Mouse (Mus musculus): ENCODE data around the gene Dscaml1. TPM values are rescaled to one million over a fixed set of nuclear protein-coding genes. Genes with fewer than 3 reads are reported as not detected.

The Dscaml1 gene
- total RNA-seq, 2 experiments from 2014 or later = 42.5 to 64.6 TPM

- no peak for DNase-seq (ENCODE audit: low spot score in 2 of 2)
- intact Hi-C loops (cut with DNase I) = loop anchor here (5.0 kb wide), 1 partner anchor 417 kb away; the partner anchor contains the start of gene Cep164
These were observed 16.2 kb upstream of the Dscaml1 start for GRCm38 (mm10) chr9:45410193-45410592.

GRCm38 (mm10) chr9:45410614-45411013 is 15.8 kb upstream of the Dscaml1 start:
- no peak for DNase-seq (ENCODE audit: low spot score in 2 of 2)
- intact Hi-C loops (cut with DNase I) = loop anchor here (5.0 kb wide), 1 partner anchor 417 kb away; the partner anchor contains the start of gene Cep164

- DNase-seq (ENCODE audit: low spot score in 2 of 2) = no peak
- intact Hi-C loops (cut with DNase I) = loop anchor here (5.0 kb wide), 1 partner anchor 416 kb away; the partner anchor contains the start of gene Cep164
These were observed 15.3 kb upstream of the Dscaml1 start for GRCm38 (mm10) chr9:45411111-45411510.

- no peak for DNase-seq (ENCODE audit: low spot score in 2 of 2)
- intact Hi-C loops (cut with DNase I) = loop anchor here (5.0 kb wide), 1 partner anchor 415 kb away; the partner anchor contains the start of gene Cep164
These were observed 14.6 kb upstream of the Dscaml1 start for GRCm38 (mm10) chr9:45411803-45412202.

GRCm38 (mm10) chr9:45412287-45412686 is 14.1 kb upstream of the Dscaml1 start:
- intact Hi-C loops (cut with DNase I) = loop anchor here (5.0 kb wide), 1 partner anchor 415 kb away; the partner anchor contains the start of gene Cep164
- peak; percentile 78 to 84 for DNase-seq (ENCODE audit: low spot score in 2 of 2)

GRCm38 (mm10) chr9:45412700-45413477 is 13.5 kb upstream of the Dscaml1 start:
- intact Hi-C loops (cut with DNase I) = loop anchor here (5.0 kb wide), 1 partner anchor 414 kb away; the partner anchor contains the start of gene Cep164
- no peak for DNase-seq (ENCODE audit: low spot score in 2 of 2)

DNA sequence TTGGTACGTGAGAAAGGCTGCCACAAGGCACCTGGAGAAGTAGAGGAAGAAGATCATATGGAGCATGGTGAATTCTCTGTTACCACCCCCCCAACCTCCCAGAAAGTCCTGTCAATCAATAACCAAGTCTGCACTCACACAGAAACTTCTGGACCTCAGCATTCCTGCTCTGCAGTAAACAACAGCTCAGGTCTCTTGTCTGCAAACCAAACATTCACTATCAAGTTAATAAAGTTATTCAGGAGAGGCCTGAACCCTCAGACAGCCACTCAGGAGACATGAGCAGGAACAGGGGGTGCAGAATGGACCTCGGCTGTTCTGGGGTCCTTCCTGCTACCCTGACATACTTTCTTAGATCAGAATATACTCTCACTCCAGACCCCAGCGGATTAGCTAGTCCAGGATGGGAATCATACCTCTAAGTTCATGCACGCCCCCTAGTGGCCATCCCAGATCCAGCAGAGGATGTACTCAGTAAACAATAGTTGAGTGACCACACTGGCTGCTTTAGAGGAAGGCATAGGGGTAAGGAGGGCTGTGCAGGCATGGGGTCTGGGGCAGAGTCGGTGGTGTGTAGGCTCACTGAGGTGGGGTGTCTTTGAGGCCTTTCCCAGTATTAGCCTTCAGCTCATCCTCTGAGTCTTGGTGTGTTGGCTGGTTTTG is 12.8 kb upstream of the Dscaml1 start:
- intact Hi-C loops (cut with DNase I) = loop anchor here (5.0 kb wide), 1 partner anchor 414 kb away; the partner anchor contains the start of gene Cep164
- no peak for DNase-seq (ENCODE audit: low spot score in 2 of 2)

- peak; percentile 64 to 79 for DNase-seq (ENCODE audit: low spot score in 2 of 2)
- intact Hi-C loops (cut with DNase I) = loop anchor here (2.0 to 5.0 kb wide), 2 partner anchors 171 to 339 kb away; no protein-coding TSS in a partner anchor
These were observed 10.5 kb upstream of the Dscaml1 start for GRCm38 (mm10) chr9:45415912-45416311.

DNA sequence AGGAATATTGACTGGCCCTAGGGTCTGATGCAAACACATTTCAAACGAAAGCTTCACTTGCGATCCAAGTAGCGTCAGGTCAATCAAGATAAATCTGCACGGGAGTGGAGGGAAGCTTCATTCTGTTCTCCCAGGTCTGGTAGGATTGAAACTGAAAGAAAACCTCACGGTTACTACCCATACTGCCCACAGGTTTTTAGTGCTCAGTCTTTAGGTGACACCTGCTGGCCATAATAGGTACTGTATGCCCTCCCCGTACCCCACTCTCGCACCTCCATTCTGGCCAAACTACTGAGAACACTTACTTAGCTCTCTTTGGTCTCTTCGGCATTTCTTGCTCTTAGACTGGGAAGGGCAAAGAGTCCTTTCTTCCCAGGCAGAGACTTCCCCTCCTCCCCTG is 9.2 kb upstream of the Dscaml1 start:
- intact Hi-C loops (cut with DNase I) = loop anchor here (2.0 to 5.0 kb wide), 2 partner anchors 170 to 338 kb away; no protein-coding TSS in a partner anchor
- DNase-seq (ENCODE audit: low spot score in 2 of 2) = no peak

- intact Hi-C loops (cut with DNase I) = loop anchor here (5.0 kb wide), 1 partner anchor 169 kb away; no protein-coding TSS in a partner anchor
- no peak for DNase-seq (ENCODE audit: low spot score in 2 of 2)
These were observed 8.2 kb upstream of the Dscaml1 start for GRCm38 (mm10) chr9:45418252-45418651.

DNA sequence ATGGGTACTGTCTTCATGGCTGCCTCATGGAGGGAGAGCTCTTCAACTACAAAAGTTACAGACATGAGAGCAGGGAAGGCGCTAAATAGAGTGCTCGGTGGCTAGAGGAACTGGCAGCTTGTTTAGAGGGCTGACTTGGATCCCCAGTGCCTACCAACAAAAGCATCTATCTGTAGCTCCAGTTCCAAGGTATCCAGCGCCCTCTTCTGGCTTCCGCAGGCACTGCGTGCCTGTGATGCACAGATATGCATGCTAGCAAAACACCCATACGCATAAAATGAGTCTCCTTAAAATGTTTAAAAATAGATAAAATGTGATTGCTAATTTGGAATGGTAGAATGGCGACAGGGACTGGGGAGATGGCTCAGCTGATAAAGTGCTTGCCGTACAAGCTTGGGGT is 5.2 kb upstream of the Dscaml1 start:
- no peak for DNase-seq (ENCODE audit: low spot score in 2 of 2)
- intact Hi-C loops (cut with DNase I) = no loop called here

- DNase-seq (ENCODE audit: low spot score in 2 of 2) = no peak
- intact Hi-C loops (cut with DNase I) = no loop called here
These were observed 3.6 kb upstream of the Dscaml1 start for GRCm38 (mm10) chr9:45422761-45423298.

GRCm38 (mm10) chr9:45429392-45429791 is 3.0 kb downstream of the Dscaml1 start:
- no peak for DNase-seq (ENCODE audit: low spot score in 2 of 2)
- intact Hi-C loops (cut with DNase I) = no loop called here

- peak; percentile 55 to 70 for DNase-seq (ENCODE audit: low spot score in 2 of 2)
- intact Hi-C loops (cut with DNase I) = loop anchor here (5.0 kb wide), 2 partner anchors 37 to 107 kb away; no protein-coding TSS in a partner anchor
These were observed 3.7 kb downstream of the Dscaml1 start for GRCm38 (mm10) chr9:45429951-45430697.

DNA sequence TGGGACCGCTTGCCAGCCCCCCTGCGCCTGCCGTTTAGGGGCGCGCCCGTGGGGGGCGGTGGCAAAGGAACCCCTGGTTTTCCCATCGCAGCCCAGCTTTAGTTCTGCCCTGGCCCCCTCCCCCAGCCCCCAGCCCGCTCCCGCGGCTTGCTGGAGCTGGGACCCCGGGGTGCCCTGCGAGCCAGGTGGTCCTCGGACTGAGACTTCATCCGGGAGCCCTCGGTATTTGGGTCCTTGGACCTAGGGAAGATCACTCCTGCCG is 4.2 kb downstream of the Dscaml1 start:
- intact Hi-C loops (cut with DNase I) = loop anchor here (5.0 kb wide), 2 partner anchors 37 to 107 kb away; no protein-coding TSS in a partner anchor
- no peak for DNase-seq (ENCODE audit: low spot score in 2 of 2)

GRCm38 (mm10) chr9:45431150-45431549 is 4.7 kb downstream of the Dscaml1 start:
- DNase-seq (ENCODE audit: low spot score in 2 of 2) = no peak
- intact Hi-C loops (cut with DNase I) = loop anchor here (5.0 kb wide), 2 partner anchors 36 to 106 kb away; no protein-coding TSS in a partner anchor

GRCm38 (mm10) chr9:45432639-45433038 is 6.2 kb downstream of the Dscaml1 start:
- peak; percentile 51 to 62 for DNase-seq (ENCODE audit: low spot score in 2 of 2)
- intact Hi-C loops (cut with DNase I) = loop anchor here (5.0 kb wide), 2 partner anchors 35 to 105 kb away; no protein-coding TSS in a partner anchor

GRCm38 (mm10) chr9:45433119-45433518 is 6.7 kb downstream of the Dscaml1 start:
- intact Hi-C loops (cut with DNase I) = loop anchor here (5.0 kb wide), 2 partner anchors 34 to 104 kb away; no protein-coding TSS in a partner anchor

GRCm38 (mm10) chr9:45434171-45434570 is 7.7 kb downstream of the Dscaml1 start:
- intact Hi-C loops (cut with DNase I) = loop anchor here (5.0 kb wide), 2 partner anchors 33 to 103 kb away; no protein-coding TSS in a partner anchor

More at GRCm38 (mm10) chr9:45433119-45433518, 6.7 kb downstream of the Dscaml1 start:
- DNase-seq (ENCODE audit: low spot score in 2 of 2) = no peak

More at GRCm38 (mm10) chr9:45434171-45434570, 7.7 kb downstream of the Dscaml1 start:
- DNase-seq (ENCODE audit: low spot score in 2 of 2) = peak in 1 of 2 experiments; percentile 23
